Mouse (Mus musculus): ENCODE data around the gene Usp21. TPM values are rescaled to one million over a fixed set of nuclear protein-coding genes. Genes with fewer than 3 reads are reported as not detected.

Usp21 gene
- polyA plus RNA-seq, 1 experiment from 2014 or later: 67.8 TPM

DNA sequence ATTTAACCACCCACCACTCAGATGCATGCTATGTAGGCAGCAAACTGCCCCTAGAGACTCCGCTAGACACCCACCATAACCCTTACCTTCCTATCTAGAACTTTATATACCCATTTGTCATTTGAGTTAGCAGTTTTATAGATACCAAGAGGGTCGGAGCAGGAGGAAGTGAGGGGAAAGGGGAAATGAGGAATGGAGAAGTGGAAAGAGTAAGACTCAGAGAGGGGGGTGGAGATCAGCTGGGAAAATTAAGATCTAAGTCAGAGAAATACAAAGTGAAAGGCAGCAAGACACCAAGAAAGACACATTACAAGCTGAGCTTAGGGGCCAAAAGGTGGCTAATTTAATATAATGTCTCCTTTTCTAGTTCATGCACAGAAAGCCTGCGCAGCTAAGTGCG is 53.3 kb downstream of the Usp21 start:
- H3K27me3 ChIP-seq (replicated peaks): no peaks in the 10 kb centered on the region
- WGBS: 73% methylated on average over 4 of the region's 4 CpGs
- H3K27ac ChIP-seq: no peak overlapping the region; the same call in 1 of the 2 replicates
- H3K9me3 ChIP-seq: no peaks in the 10 kb centered on the region
- H3K4me3 ChIP-seq (replicated peaks): no peak overlapping the region
- no peak for ATAC-seq (ENCODE audit: insufficient read depth, low FRiP score, low read depth)
- H3K4me1 ChIP-seq: no peaks in the 10 kb centered on the region
- no peak overlapping the region for H3K4me2 ChIP-seq
- H3K36me3 ChIP-seq: peaks cover 47% of the 10 kb centered on the region
- H3K9ac ChIP-seq: no peak overlapping the region

DNA sequence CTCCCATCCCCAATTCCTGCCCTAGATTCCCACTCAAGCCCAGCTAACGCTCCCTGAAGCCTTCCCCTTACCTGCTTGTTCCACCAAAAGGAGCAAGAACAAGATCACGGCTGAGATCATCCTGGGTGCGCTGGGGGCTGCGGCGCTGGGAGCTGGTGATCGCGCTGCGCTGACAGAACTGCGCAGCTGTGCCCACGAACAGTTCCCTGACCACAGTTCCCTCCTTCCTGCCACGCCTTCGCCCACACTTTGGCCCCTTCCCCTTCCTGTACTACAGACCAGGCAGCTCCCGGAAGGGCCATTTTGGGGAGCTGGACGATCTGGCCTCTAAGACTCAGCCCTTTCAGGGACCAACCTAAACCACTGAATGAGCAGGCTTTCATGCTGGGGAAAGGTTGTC is 53.7 kb downstream of the Usp21 start, which contains the start of gene Fcer1g:
Gene Fcer1g, minus strand, starts transcription at position 240 of the 400 bp plus-strand sequence.
- ATAC-seq (ENCODE audit: insufficient read depth, low FRiP score, low read depth): no peak
- 90% methylated on average over 14 of the region's 14 CpGs for WGBS
- Histone ChIP-seq H3K9me3 (no peaks in the 10 kb centered on the region), H3K27ac (no peak within 1 kb of the TSS; the same call in 1 of the 2 replicates), H3K4me3 (replicated peaks) (peak within 1 kb of the TSS; percentile 17; the same call in 1 of the 2 replicates), H3K27me3 (replicated peaks) (no peaks in the 10 kb centered on the region), H3K36me3 (peaks cover 47% of the 10 kb centered on the region), H3K4me2 (no peak within 1 kb of the TSS), H3K4me1 (no peaks in the 10 kb centered on the region), H3K9ac (no peak within 1 kb of the TSS)

DNA sequence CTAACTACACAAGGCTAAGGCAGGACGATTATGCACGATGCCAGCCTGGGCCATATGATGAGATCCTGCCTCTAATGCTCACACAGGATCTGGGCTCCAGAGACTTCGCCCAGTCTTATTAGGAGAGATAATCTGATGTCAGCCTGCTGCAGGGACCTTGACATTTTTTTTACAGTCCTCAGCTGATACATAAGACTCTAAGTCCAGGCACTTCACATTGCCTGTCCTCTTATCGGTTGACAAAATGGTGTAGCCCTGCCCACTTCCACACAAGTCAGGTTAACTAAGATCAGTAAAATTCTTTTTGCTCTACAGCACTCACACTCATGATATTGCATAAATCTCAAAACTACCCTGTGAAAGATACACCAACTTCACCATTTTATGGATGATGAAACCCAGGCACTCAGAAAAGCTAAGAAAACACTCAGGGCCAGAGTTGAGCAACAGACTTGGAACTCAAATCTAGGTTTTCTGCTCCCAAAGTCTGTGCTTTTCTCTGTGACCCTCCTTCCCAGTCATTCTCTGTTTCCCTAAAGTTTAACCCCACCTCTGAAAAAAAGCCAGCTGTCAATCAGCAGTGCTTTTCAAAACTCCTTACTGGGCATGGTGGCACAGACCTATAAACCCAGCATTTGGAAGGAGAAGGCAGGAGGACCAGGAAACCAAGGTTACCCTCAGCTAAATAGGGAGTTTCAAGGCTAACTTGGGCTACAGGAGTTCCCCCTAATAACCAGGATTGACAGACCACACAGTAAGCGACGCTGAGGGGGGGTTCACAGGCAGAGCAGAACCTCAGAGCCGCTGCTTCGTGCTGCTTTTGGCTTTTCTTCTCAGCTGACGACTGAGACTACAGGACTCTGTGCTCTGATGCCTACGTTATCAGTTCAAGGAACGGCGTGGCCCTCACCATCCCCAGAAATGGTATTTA is 54.7 kb downstream of the Usp21 start:
- Histone ChIP-seq H3K9me3 (no peaks in the 10 kb centered on the region), H3K4me2 (no peak overlapping the region), H3K4me3 (replicated peaks) (peak overlapping the region; percentile 17; the same call in 1 of the 2 replicates), H3K9ac (no peak overlapping the region), H3K27me3 (replicated peaks) (no peaks in the 10 kb centered on the region), H3K27ac (no peak overlapping the region), H3K36me3 (peaks cover 39% of the 10 kb centered on the region), H3K4me1 (no peaks in the 10 kb centered on the region)
- no peak; the same call in 1 of the 2 replicates for ATAC-seq (ENCODE audit: insufficient read depth, low FRiP score, low read depth)
- 75% methylated on average over 12 of the region's 12 CpGs for WGBS

DNA sequence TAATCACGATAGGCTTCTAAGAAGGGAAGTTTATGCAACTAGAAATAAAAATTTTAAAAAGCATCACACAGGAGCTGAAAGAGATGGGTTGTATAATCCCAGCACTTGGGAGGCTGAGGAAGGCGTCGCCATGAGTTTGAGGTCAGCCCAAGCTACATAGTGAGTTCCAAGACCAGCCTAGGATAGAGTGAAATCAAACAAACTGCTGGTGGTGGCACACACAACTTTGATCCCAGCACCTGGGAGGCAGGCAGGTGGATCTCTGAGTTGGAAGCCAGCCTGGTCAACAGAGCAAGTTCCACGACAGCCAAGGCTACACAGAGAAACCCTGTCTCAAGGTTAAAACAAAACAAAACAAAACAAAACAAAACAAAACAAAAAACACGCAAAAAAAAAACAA is 55.4 kb downstream of the Usp21 start:
- Histone ChIP-seq H3K9me3 (no peaks in the 10 kb centered on the region), H3K27ac (no peak overlapping the region), H3K4me1 (no peaks in the 10 kb centered on the region), H3K4me3 (replicated peaks) (no peak overlapping the region), H3K36me3 (peaks cover 32% of the 10 kb centered on the region), H3K4me2 (no peak overlapping the region), H3K27me3 (replicated peaks) (no peaks in the 10 kb centered on the region), H3K9ac (no peak overlapping the region)
- no peak for ATAC-seq (ENCODE audit: insufficient read depth, low FRiP score, low read depth)
- WGBS: 82% methylated on average over 5 of the region's 5 CpGs

Other genes with a start within 250 kb of the Usp21 start
- 18.7 and 18.8 TPM in 2 replicates for gene Fcgr3, start 223.1 kb downstream of the Usp21 start, polyA plus RNA-seq (2015; fragmentation: Nextera tagmentation; extraction: Ambion mirVana)
- gene Cfap126, start 174.1 kb downstream of the Usp21 start, polyA plus RNA-seq (2015; fragmentation: Nextera tagmentation; extraction: Ambion mirVana): 1.6 and 2.9 TPM in 2 replicates
- 258 and 282 TPM in 2 replicates for gene Sdhc, start 137.4 kb downstream of the Usp21 start, polyA plus RNA-seq (2015; fragmentation: Nextera tagmentation; extraction: Ambion mirVana)
- gene Mpz, start 137.3 kb downstream of the Usp21 start, polyA plus RNA-seq (2015; fragmentation: Nextera tagmentation; extraction: Ambion mirVana): 1.8 and 2.2 TPM in 2 replicates
- 29.8 and 32.8 TPM in 2 replicates for gene Pcp4l1, start 91.7 kb downstream of the Usp21 start, polyA plus RNA-seq (2015; fragmentation: Nextera tagmentation; extraction: Ambion mirVana)
- gene Nr1i3, start 74.0 kb downstream of the Usp21 start, polyA plus RNA-seq (2015; fragmentation: Nextera tagmentation; extraction: Ambion mirVana): 1.6 and 2.0 TPM in 2 replicates
- gene Tomm40l, start 65.5 kb downstream of the Usp21 start, polyA plus RNA-seq (2015; fragmentation: Nextera tagmentation; extraction: Ambion mirVana): 22.4 and 29.0 TPM in 2 replicates
- gene Apoa2, start 62.9 kb downstream of the Usp21 start, polyA plus RNA-seq (2015; fragmentation: Nextera tagmentation; extraction: Ambion mirVana): 158 and 523 TPM in 2 replicates
- gene Fcer1g, start 53.6 kb downstream of the Usp21 start, polyA plus RNA-seq (2015; fragmentation: Nextera tagmentation; extraction: Ambion mirVana): 72.6 and 82.0 TPM in 2 replicates
- 8.5 and 8.8 TPM in 2 replicates for gene Adamts4, start 37.6 kb downstream of the Usp21 start, polyA plus RNA-seq (2015; fragmentation: Nextera tagmentation; extraction: Ambion mirVana)
- 238 and 270 TPM in 2 replicates for gene Ndufs2, start 36.6 kb downstream of the Usp21 start, polyA plus RNA-seq (2015; fragmentation: Nextera tagmentation; extraction: Ambion mirVana)
- 66.4 and 67.4 TPM in 2 replicates for gene B4galt3, start 17.7 kb downstream of the Usp21 start, polyA plus RNA-seq (2015; fragmentation: Nextera tagmentation; extraction: Ambion mirVana)
- 46.5 and 51.8 TPM in 2 replicates for gene Ppox, start 6.8 kb downstream of the Usp21 start, polyA plus RNA-seq (2015; fragmentation: Nextera tagmentation; extraction: Ambion mirVana)
- 94.9 and 115 TPM in 2 replicates for gene Ufc1, start 7.0 kb upstream of the Usp21 start, polyA plus RNA-seq (2015; fragmentation: Nextera tagmentation; extraction: Ambion mirVana)
- gene Dedd, start 41.2 kb upstream of the Usp21 start, polyA plus RNA-seq (2015; fragmentation: Nextera tagmentation; extraction: Ambion mirVana): 43.1 and 44.7 TPM in 2 replicates
- 42.0 and 46.4 TPM in 2 replicates for gene Nit1, start 57.7 kb upstream of the Usp21 start, polyA plus RNA-seq (2015; fragmentation: Nextera tagmentation; extraction: Ambion mirVana)
- gene Pfdn2, start 57.7 kb upstream of the Usp21 start, polyA plus RNA-seq (2015; fragmentation: Nextera tagmentation; extraction: Ambion mirVana): 97.2 and 99.5 TPM in 2 replicates
- gene Klhdc9, start 72.8 kb upstream of the Usp21 start, polyA plus RNA-seq (2015; fragmentation: Nextera tagmentation; extraction: Ambion mirVana): 1.0 and 1.8 TPM in 2 replicates
- 19.3 and 26.5 TPM in 2 replicates for gene Nectin4, start 82.1 kb upstream of the Usp21 start, polyA plus RNA-seq (2015; fragmentation: Nextera tagmentation; extraction: Ambion mirVana)
- 2.9 and 3.0 TPM in 2 replicates for gene Arhgap30, start 101.0 kb upstream of the Usp21 start, polyA plus RNA-seq (2015; fragmentation: Nextera tagmentation; extraction: Ambion mirVana)
- 63.3 and 66.5 TPM in 2 replicates for gene Usf1, start 123.3 kb upstream of the Usp21 start, polyA plus RNA-seq (2015; fragmentation: Nextera tagmentation; extraction: Ambion mirVana)
- gene Tstd1, start 130.9 kb upstream of the Usp21 start, polyA plus RNA-seq (2015; fragmentation: Nextera tagmentation; extraction: Ambion mirVana): 5.3 and 5.9 TPM in 2 replicates
- 108 and 121 TPM in 2 replicates for gene F11r, start 149.5 kb upstream of the Usp21 start, polyA plus RNA-seq (2015; fragmentation: Nextera tagmentation; extraction: Ambion mirVana)
- 14.4 and 15.0 TPM in 2 replicates for gene Alyref2, start 215.5 kb upstream of the Usp21 start, polyA plus RNA-seq (2015; fragmentation: Nextera tagmentation; extraction: Ambion mirVana)
- 0.23 TPM in 1 of 2 replicates, not detected in the other for gene Itln1, start 247.3 kb upstream of the Usp21 start, polyA plus RNA-seq (2015; fragmentation: Nextera tagmentation; extraction: Ambion mirVana)

Data from stomach, embryonic 15.5 days (tissue).